Mouse (Mus musculus): ENCODE data around the gene Cfap43. TPM values are rescaled to one million over a fixed set of nuclear protein-coding genes. Genes with fewer than 3 reads are reported as not detected.
A peak's percentile ranks its signal among the peaks of the same experiment; 100 is the strongest.

The Cfap43 gene
- polyA plus RNA-seq, 1 experiment = 0.20 TPM

- Histone ChIP-seq H3K36me3 (ENCODE audit: control insufficient read depth, insufficient read depth, low read length) (no peaks in the 10 kb centered on the region), H3K4me3 (ENCODE audit: control insufficient read depth, insufficient read depth, low read length) (no peak overlapping the region), H3K27ac (ENCODE audit: control insufficient read depth, insufficient read depth, low read length) (no peak overlapping the region), H3K4me1 (replicated peaks; ENCODE audit: control insufficient read depth, insufficient read depth, low read length) (peaks cover 3% of the 10 kb centered on the region; the same call in 1 of the 2 replicates), H3K27me3 (ENCODE audit: control insufficient read depth, insufficient read depth, low read length) (no peaks in the 10 kb centered on the region)
- TF ChIP-seq POLR2A (IDR thresholded peaks at IDR 0.05; ENCODE audit: control insufficient read depth, extremely low read depth, insufficient read depth, low read length, poor library complexity) = no peak
- no peak for TF ChIP-seq CTCF (IDR thresholded peaks at IDR 0.05; ENCODE audit: borderline replicate concordance, control insufficient read depth, extremely low read depth, insufficient read depth, low read length, poor library complexity)
- no peak for DNase-seq
- WGBS = 97% methylated on average over 9 of the region's 9 CpGs
Measured at GRCm38 (mm10) chr19:47864051-47864450, 55.0 kb downstream of the Cfap43 start.

- no peak for TF ChIP-seq CTCF (IDR thresholded peaks at IDR 0.05; ENCODE audit: borderline replicate concordance, control insufficient read depth, extremely low read depth, insufficient read depth, low read length, poor library complexity)
- TF ChIP-seq POLR2A (IDR thresholded peaks at IDR 0.05; ENCODE audit: control insufficient read depth, extremely low read depth, insufficient read depth, low read length, poor library complexity) = no peak
Measured at GRCm38 (mm10) chr19:47862581-47862980, 56.5 kb downstream of the Cfap43 start.

GRCm38 (mm10) chr19:47859180-47859579, 59.9 kb downstream of the Cfap43 start:
- no peaks in the 10 kb centered on the region for H3K36me3 ChIP-seq (ENCODE audit: control insufficient read depth, insufficient read depth, low read length)
- peaks cover 11% of the 10 kb centered on the region for H3K4me1 ChIP-seq (replicated peaks; ENCODE audit: control insufficient read depth, insufficient read depth, low read length)
- no peak for TF ChIP-seq CTCF (IDR thresholded peaks at IDR 0.05; ENCODE audit: borderline replicate concordance, control insufficient read depth, extremely low read depth, insufficient read depth, low read length, poor library complexity)
- TF ChIP-seq POLR2A (IDR thresholded peaks at IDR 0.05; ENCODE audit: control insufficient read depth, extremely low read depth, insufficient read depth, low read length, poor library complexity) = no peak
- H3K4me3 ChIP-seq (ENCODE audit: control insufficient read depth, insufficient read depth, low read length) = no peak overlapping the region
- WGBS = 96% methylated on average over 8 of the region's 8 CpGs
- no peaks in the 10 kb centered on the region for H3K27me3 ChIP-seq (ENCODE audit: control insufficient read depth, insufficient read depth, low read length)
- no peak for DNase-seq
- H3K27ac ChIP-seq (ENCODE audit: control insufficient read depth, insufficient read depth, low read length) = no peak overlapping the region

More at GRCm38 (mm10) chr19:47862581-47862980, 56.5 kb downstream of the Cfap43 start:
- H3K36me3 ChIP-seq (ENCODE audit: control insufficient read depth, insufficient read depth, low read length) = no peaks in the 10 kb centered on the region
- WGBS = 94% methylated on average over 3 of the region's 3 CpGs
- no peak for DNase-seq
- peaks cover 3% of the 10 kb centered on the region; the same call in 1 of the 2 replicates for H3K4me1 ChIP-seq (replicated peaks; ENCODE audit: control insufficient read depth, insufficient read depth, low read length)
- no peak overlapping the region for H3K4me3 ChIP-seq (ENCODE audit: control insufficient read depth, insufficient read depth, low read length)
- H3K27ac ChIP-seq (ENCODE audit: control insufficient read depth, insufficient read depth, low read length) = no peak overlapping the region
- H3K27me3 ChIP-seq (ENCODE audit: control insufficient read depth, insufficient read depth, low read length) = no peaks in the 10 kb centered on the region

GRCm38 (mm10) chr19:47857957-47858942, 60.8 kb downstream of the Cfap43 start:
- no peaks in the 10 kb centered on the region for H3K27me3 ChIP-seq (ENCODE audit: control insufficient read depth, insufficient read depth, low read length)
- H3K4me1 ChIP-seq (replicated peaks; ENCODE audit: control insufficient read depth, insufficient read depth, low read length) = peaks cover 11% of the 10 kb centered on the region
- DNase-seq = no peak
- no peak overlapping the region for H3K27ac ChIP-seq (ENCODE audit: control insufficient read depth, insufficient read depth, low read length)
- no peak overlapping the region for H3K4me3 ChIP-seq (ENCODE audit: control insufficient read depth, insufficient read depth, low read length)
- H3K36me3 ChIP-seq (ENCODE audit: control insufficient read depth, insufficient read depth, low read length) = no peaks in the 10 kb centered on the region
- TF ChIP-seq POLR2A (IDR thresholded peaks at IDR 0.05; ENCODE audit: control insufficient read depth, extremely low read depth, insufficient read depth, low read length, poor library complexity) = no peak
- no peak for TF ChIP-seq CTCF (IDR thresholded peaks at IDR 0.05; ENCODE audit: borderline replicate concordance, control insufficient read depth, extremely low read depth, insufficient read depth, low read length, poor library complexity)
- 93% methylated on average over 18 of the region's 18 CpGs for WGBS

- WGBS = under 1% methylated on average over 60 of the region's 60 CpGs
- peak; percentile 62 for DNase-seq
- peak within 1 kb of the TSS; percentile 56 for H3K4me3 ChIP-seq (ENCODE audit: control insufficient read depth, insufficient read depth, low read length)
- no peaks in the 10 kb centered on the region for H3K36me3 ChIP-seq (ENCODE audit: control insufficient read depth, insufficient read depth, low read length)
- H3K4me1 ChIP-seq (replicated peaks; ENCODE audit: control insufficient read depth, insufficient read depth, low read length) = peaks cover 11% of the 10 kb centered on the region
- H3K27me3 ChIP-seq (ENCODE audit: control insufficient read depth, insufficient read depth, low read length) = no peaks in the 10 kb centered on the region
- TF ChIP-seq POLR2A (IDR thresholded peaks at IDR 0.05; ENCODE audit: control insufficient read depth, extremely low read depth, insufficient read depth, low read length, poor library complexity) = no peak
- TF ChIP-seq CTCF (IDR thresholded peaks at IDR 0.05; ENCODE audit: borderline replicate concordance, control insufficient read depth, extremely low read depth, insufficient read depth, low read length, poor library complexity) = no peak
- no peak within 1 kb of the TSS for H3K27ac ChIP-seq (ENCODE audit: control insufficient read depth, insufficient read depth, low read length)
Measured at GRCm38 (mm10) chr19:47854796-47855783, 64.0 kb downstream of the Cfap43 start, which contains the start of gene Gsto1. Gene Gsto1 (plus strand): TSS chr19:47854970.

Measured in thymus, adult 2 months (tissue).